Mouse (Mus musculus): ENCODE data around the gene Fhl5. TPM values are rescaled to one million over a fixed set of nuclear protein-coding genes. Genes with fewer than 3 reads are reported as not detected.

Fhl5 gene
- total and polyA plus RNA-seq, 2 experiments, result not detected

DNA sequence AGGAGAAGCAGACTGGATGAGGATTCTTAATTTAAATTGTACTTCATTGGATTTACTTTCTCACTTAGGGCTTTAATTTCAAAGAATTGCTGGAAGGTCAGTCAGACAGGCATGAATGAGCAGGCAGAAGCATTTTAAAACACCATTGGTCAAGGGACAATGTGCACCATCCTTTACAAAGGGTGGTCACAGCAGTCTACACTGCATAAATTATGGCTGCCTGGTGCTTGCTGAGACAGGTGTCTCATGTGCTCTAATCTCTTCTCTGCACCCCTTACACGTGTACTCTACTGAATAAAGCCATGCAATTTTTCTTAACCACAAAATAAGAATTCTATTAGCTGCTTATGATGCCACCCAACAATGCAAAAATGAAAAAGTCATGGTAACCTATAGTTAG lies 15.1 kb downstream of the Fhl5 start:
- DNase-seq (ENCODE audit: extremely low read depth, low read depth, low spot score), result no peak
- Histone ChIP-seq H3K27me3 (ENCODE audit: control insufficient read depth, insufficient read depth, low read length) (no peaks in the 10 kb centered on the region), H3K27ac (replicated peaks; ENCODE audit: insufficient read depth, low read depth, low read length) (no peak overlapping the region), H3K4me1 (ENCODE audit: control insufficient read depth, insufficient read depth, low read length) (no peaks in the 10 kb centered on the region), H3K79me2 (ENCODE audit: control insufficient read depth, insufficient read depth, low read length) (no peaks in the 10 kb centered on the region), H3K4me3 (ENCODE audit: insufficient read depth, low read depth, low read length) (no peak overlapping the region), H3K9ac (ENCODE audit: low read depth, low read length) (no peak overlapping the region), H3K36me3 (ENCODE audit: control insufficient read depth, insufficient read depth, low read length) (no peaks in the 10 kb centered on the region)
- TF ChIP-seq POLR2A (IDR thresholded peaks at IDR 0.05; ENCODE audit: extremely low read depth, insufficient read depth, low read length) (no peak), CTCF (IDR thresholded peaks at IDR 0.05; ENCODE audit: low read depth, low read length) (no peak)
- WGBS, result 29% methylated on average over 1 of the region's 1 CpGs

- no peak for TF ChIP-seq CTCF (IDR thresholded peaks at IDR 0.05; ENCODE audit: low read depth, low read length)
- no peak for TF ChIP-seq POLR2A (IDR thresholded peaks at IDR 0.05; ENCODE audit: extremely low read depth, insufficient read depth, low read length)
- DNase-seq (ENCODE audit: extremely low read depth, low read depth, low spot score), result no peak
- H3K4me3 ChIP-seq (ENCODE audit: insufficient read depth, low read depth, low read length), result no peak overlapping the region
These were observed 20.7 kb downstream of the Fhl5 start for GRCm38 (mm10) chr4:25221927-25222326.

GRCm38 (mm10) chr4:25213451-25213850 lies 29.2 kb downstream of the Fhl5 start:
- H3K4me3 ChIP-seq (ENCODE audit: insufficient read depth, low read depth, low read length), result no peak overlapping the region
- no peaks in the 10 kb centered on the region for H3K79me2 ChIP-seq (ENCODE audit: control insufficient read depth, insufficient read depth, low read length)
- DNase-seq (ENCODE audit: extremely low read depth, low read depth, low spot score), result no peak
- 56% methylated on average over 5 of the region's 5 CpGs for WGBS
- H3K27me3 ChIP-seq (ENCODE audit: control insufficient read depth, insufficient read depth, low read length), result no peaks in the 10 kb centered on the region
- no peak overlapping the region for H3K9ac ChIP-seq (ENCODE audit: low read depth, low read length)
- no peaks in the 10 kb centered on the region for H3K4me1 ChIP-seq (ENCODE audit: control insufficient read depth, insufficient read depth, low read length)
- H3K36me3 ChIP-seq (ENCODE audit: control insufficient read depth, insufficient read depth, low read length), result no peaks in the 10 kb centered on the region
- no peak for TF ChIP-seq POLR2A (IDR thresholded peaks at IDR 0.05; ENCODE audit: extremely low read depth, insufficient read depth, low read length)
- TF ChIP-seq CTCF (IDR thresholded peaks at IDR 0.05; ENCODE audit: low read depth, low read length), result no peak
- no peak overlapping the region for H3K27ac ChIP-seq (replicated peaks; ENCODE audit: insufficient read depth, low read depth, low read length)

More at GRCm38 (mm10) chr4:25221927-25222326, 20.7 kb downstream of the Fhl5 start:
- H3K9ac ChIP-seq (ENCODE audit: low read depth, low read length), result no peak overlapping the region
- no peaks in the 10 kb centered on the region for H3K4me1 ChIP-seq (ENCODE audit: control insufficient read depth, insufficient read depth, low read length)
- no peaks in the 10 kb centered on the region for H3K27me3 ChIP-seq (ENCODE audit: control insufficient read depth, insufficient read depth, low read length)
- no peaks in the 10 kb centered on the region for H3K79me2 ChIP-seq (ENCODE audit: control insufficient read depth, insufficient read depth, low read length)
- no peak overlapping the region for H3K27ac ChIP-seq (replicated peaks; ENCODE audit: insufficient read depth, low read depth, low read length)
- H3K36me3 ChIP-seq (ENCODE audit: control insufficient read depth, insufficient read depth, low read length), result no peaks in the 10 kb centered on the region

- TF ChIP-seq CTCF (IDR thresholded peaks at IDR 0.05; ENCODE audit: low read depth, low read length), result no peak
- no peak for TF ChIP-seq POLR2A (IDR thresholded peaks at IDR 0.05; ENCODE audit: extremely low read depth, insufficient read depth, low read length)
- no peaks in the 10 kb centered on the region for H3K27me3 ChIP-seq (ENCODE audit: control insufficient read depth, insufficient read depth, low read length)
- no peak for DNase-seq (ENCODE audit: extremely low read depth, low read depth, low spot score)
- no peak overlapping the region for H3K4me3 ChIP-seq (ENCODE audit: insufficient read depth, low read depth, low read length)
- H3K36me3 ChIP-seq (ENCODE audit: control insufficient read depth, insufficient read depth, low read length), result no peaks in the 10 kb centered on the region
- no peak overlapping the region for H3K27ac ChIP-seq (replicated peaks; ENCODE audit: insufficient read depth, low read depth, low read length)
- no peak overlapping the region for H3K9ac ChIP-seq (ENCODE audit: low read depth, low read length)
- H3K4me1 ChIP-seq (ENCODE audit: control insufficient read depth, insufficient read depth, low read length), result no peaks in the 10 kb centered on the region
- no peaks in the 10 kb centered on the region for H3K79me2 ChIP-seq (ENCODE audit: control insufficient read depth, insufficient read depth, low read length)
- 86% methylated on average over 4 of the region's 4 CpGs for WGBS
These were observed 36.5 kb downstream of the Fhl5 start for GRCm38 (mm10) chr4:25206166-25206565.

DNA sequence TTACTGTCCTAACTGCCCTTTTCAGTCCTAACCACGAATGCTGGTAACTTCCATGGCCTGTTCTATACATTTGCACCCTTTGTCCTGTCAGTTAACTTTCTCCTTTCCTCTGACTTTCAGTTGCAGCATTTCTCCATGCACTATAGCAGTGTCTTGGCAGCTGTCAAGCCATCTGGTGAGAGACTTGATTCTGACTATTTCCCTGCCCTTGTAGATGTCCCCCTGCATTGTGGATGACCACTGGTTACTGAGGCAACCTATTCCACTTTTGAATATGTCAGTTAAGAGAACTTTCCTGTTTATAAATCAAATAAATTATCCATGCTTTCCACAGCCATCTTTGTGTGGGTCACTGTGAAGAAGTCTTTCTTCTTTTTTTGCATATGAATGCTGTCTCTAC lies 45.4 kb downstream of the Fhl5 start:
- no peak overlapping the region for H3K27ac ChIP-seq (replicated peaks; ENCODE audit: insufficient read depth, low read depth, low read length)
- WGBS, result 54% methylated on average over 1 of the region's 1 CpGs
- no peaks in the 10 kb centered on the region for H3K27me3 ChIP-seq (ENCODE audit: control insufficient read depth, insufficient read depth, low read length)
- no peak for DNase-seq (ENCODE audit: extremely low read depth, low read depth, low spot score)
- no peak overlapping the region for H3K4me3 ChIP-seq (ENCODE audit: insufficient read depth, low read depth, low read length)
- H3K4me1 ChIP-seq (ENCODE audit: control insufficient read depth, insufficient read depth, low read length), result no peaks in the 10 kb centered on the region
- H3K79me2 ChIP-seq (ENCODE audit: control insufficient read depth, insufficient read depth, low read length), result no peaks in the 10 kb centered on the region
- H3K9ac ChIP-seq (ENCODE audit: low read depth, low read length), result no peak overlapping the region
- no peaks in the 10 kb centered on the region for H3K36me3 ChIP-seq (ENCODE audit: control insufficient read depth, insufficient read depth, low read length)
- no peak for TF ChIP-seq CTCF (IDR thresholded peaks at IDR 0.05; ENCODE audit: low read depth, low read length)
- TF ChIP-seq POLR2A (IDR thresholded peaks at IDR 0.05; ENCODE audit: extremely low read depth, insufficient read depth, low read length), result no peak

- Histone ChIP-seq H3K4me1 (ENCODE audit: control insufficient read depth, insufficient read depth, low read length) (no peaks in the 10 kb centered on the region), H3K36me3 (ENCODE audit: control insufficient read depth, insufficient read depth, low read length) (no peaks in the 10 kb centered on the region), H3K27me3 (ENCODE audit: control insufficient read depth, insufficient read depth, low read length) (no peaks in the 10 kb centered on the region), H3K27ac (replicated peaks; ENCODE audit: insufficient read depth, low read depth, low read length) (no peak overlapping the region), H3K9ac (ENCODE audit: low read depth, low read length) (no peak overlapping the region), H3K4me3 (ENCODE audit: insufficient read depth, low read depth, low read length) (no peak overlapping the region), H3K79me2 (ENCODE audit: control insufficient read depth, insufficient read depth, low read length) (no peaks in the 10 kb centered on the region)
- peak; percentile 3 for DNase-seq (ENCODE audit: extremely low read depth, low read depth, low spot score)
- 60% methylated on average over 4 of the region's 4 CpGs for WGBS
- TF ChIP-seq POLR2A (IDR thresholded peaks at IDR 0.05; ENCODE audit: extremely low read depth, insufficient read depth, low read length), result no peak
- TF ChIP-seq CTCF (IDR thresholded peaks at IDR 0.05; ENCODE audit: low read depth, low read length), result 0 out of 2 replicates have a peak, but pooled peaks have one; percentile 3
These were observed 63.0 kb downstream of the Fhl5 start for GRCm38 (mm10) chr4:25179617-25180208.

Other genes starting within 250 kb of the Fhl5 start
- 14.9 and 19.9 TPM in 2 replicates for gene Ufl1, start 38.9 kb upstream of the Fhl5 start, total RNA-seq (2014; rRNA removed)
- gene Ufl1, start 38.9 kb upstream of the Fhl5 start, polyA plus RNA-seq (2012; rRNA removed), result 4.0 and 4.6 TPM in 2 replicates